Mouse (Mus musculus) 416B (cell line): ENCODE measurements at regions not wholly inside any gene's neighbourhood (a gene's known extent, or its start where the extent isn't known, plus 50 kb on each side); places are given as distances from the start of the nearest gene placed in this dataset.

ENCODE experiments used
- DNase-seq: peaks from one replicate; pipeline ENCODE4 v3.0.0; 2011; ENCODE audit warnings: low read depth

DNA sequence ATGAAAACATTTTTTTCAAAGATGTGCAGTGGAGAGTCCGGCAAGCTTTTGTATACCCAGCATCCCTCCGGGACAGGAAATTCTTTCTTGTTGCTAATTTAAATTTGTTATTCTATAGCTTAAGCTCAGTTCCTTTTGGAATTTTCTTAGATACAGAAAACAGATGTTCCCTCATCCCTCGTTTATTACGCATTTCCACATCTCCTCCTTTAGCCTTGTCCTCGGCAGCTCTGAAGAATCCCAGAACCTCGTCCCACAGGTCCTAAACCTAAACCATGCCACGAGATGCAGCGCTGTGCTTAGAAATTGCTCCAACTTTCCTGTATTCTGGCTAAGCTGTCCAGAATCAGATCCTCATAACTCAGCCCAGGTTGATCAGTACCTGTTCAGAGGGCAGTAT is 332.0 kb downstream of the Adgrl2 start:
- DNase-seq: no peak

DNA sequence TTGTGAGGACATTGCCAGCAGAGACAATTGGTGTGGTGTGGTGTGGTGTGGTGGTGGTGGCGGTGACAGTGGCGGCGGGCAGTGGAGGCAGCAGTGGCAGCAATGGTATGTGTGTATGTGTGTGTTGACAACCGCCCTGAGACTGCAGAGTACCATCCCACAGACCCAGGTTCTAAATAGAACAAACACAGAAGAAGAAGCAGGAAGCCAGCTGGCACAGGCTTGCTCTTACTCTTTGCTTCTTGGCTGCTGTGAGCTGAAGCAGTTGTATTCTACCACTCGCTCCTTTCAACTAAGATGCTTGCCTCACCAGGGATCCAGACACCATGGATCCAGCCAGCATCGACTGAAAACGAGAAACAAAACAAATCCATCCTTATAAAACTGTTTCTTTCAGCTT is 334.2 kb downstream of the Adgrl2 start:
- DNase-seq: no peak

- no peak for DNase-seq
Observed at GRCm38 (mm10) chr3:148650241-148650640, 340.1 kb downstream of the Adgrl2 start.

GRCm38 (mm10) chr3:148644924-148645323 is 345.4 kb downstream of the Adgrl2 start:
- no peak for DNase-seq

DNA sequence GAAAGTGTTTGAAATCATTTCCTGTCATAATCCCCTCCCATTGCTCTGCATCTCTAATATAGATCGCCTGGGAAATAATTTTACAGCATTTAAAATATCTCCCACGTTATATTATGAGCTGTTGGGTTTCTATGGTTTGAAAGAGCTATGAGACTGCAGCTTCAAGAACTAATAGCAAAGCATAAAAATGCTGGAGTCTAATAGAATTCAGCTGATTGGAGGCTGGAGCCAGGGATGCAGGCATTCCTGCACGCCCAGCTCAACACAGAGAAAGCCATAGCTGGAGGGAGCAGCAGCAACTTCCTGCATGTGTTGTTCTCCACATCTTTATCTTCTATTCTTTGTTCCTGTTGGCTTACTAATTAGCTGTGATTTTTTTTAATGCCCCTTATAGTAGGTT is 348.8 kb downstream of the Adgrl2 start:
- no peak for DNase-seq

DNA sequence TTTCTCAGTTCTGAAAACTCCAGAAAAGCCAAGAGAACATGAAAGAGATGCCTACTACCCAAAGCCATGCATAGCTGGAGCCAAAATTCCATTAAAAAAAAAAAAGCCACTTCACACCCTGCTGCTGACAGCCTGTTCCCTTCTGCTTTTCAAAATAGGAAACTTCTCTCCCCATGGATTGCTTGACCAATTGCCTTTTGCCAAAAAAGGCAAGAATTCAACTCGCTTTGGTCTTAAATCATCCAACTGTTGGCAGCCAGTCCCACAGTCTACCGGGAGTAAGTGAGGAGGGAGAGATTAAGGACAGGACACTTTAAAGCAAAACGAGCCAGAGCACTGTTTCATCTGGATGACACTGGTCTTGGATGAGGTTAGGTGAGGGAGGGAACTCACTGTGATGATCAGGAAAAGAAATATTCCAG is 349.7 kb downstream of the Adgrl2 start:
- DNase-seq: no peak

DNA sequence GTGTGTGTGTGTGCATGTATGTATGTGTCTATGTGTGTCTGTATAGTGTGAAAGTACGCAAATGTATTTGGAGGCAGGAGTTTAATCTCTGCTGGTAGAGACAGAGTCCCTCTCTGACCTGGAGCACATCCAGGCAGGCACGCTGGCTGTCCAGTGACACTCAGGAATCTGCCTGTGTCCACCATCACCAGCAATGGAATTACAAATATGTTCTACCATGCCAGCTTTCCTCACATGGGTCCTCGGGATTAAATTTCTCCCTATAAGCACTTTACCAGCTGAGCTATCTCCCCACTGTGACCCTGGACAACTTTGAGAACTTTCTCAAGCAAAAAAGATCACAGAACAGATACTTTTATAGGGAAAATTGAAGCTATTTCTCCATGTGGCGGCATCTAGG is 355.3 kb downstream of the Adgrl2 start:
- no peak for DNase-seq

DNA sequence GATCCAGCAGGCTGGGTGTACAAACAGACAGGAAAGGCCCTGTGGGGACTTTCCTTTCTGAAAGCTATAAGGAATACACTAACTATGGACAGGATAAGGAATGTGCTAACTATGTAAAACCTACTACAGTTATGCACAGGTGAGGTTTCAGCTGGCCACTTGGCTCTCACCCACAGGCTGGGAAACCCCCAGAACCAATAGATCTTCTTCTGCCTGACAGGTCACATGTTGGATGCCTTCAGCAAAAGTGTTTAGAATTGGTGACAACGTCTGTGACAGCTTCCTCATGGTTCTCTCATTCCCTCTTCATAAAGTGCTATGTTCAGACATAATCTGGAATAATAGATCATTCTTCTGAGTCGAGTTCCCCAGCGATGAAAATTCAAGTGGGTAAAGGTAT is 356.0 kb downstream of the Adgrl2 start:
- no peak for DNase-seq

DNA sequence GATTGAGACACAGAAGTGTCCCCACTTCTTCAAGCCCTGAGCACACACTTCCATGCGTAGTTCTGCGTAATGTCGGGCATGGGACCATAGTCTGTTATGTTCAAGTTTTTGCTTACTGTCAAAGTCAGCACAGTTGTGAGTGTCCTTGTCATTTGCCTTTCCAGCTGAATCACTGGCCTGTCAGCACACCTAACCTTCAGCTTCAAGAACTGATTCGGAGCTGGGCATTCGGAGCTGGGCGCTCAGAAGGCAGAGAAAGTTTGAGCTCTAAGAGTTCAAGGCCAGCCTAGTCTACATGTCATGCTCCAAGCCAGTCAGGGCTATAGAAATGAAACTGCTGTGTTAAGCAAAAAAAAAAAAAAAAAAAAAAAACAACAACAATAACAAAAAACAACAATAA is 357.1 kb downstream of the Adgrl2 start:
- DNase-seq: no peak

- no peak for DNase-seq
Observed at GRCm38 (mm10) chr3:148632449-148632848, 357.9 kb downstream of the Adgrl2 start.

DNA sequence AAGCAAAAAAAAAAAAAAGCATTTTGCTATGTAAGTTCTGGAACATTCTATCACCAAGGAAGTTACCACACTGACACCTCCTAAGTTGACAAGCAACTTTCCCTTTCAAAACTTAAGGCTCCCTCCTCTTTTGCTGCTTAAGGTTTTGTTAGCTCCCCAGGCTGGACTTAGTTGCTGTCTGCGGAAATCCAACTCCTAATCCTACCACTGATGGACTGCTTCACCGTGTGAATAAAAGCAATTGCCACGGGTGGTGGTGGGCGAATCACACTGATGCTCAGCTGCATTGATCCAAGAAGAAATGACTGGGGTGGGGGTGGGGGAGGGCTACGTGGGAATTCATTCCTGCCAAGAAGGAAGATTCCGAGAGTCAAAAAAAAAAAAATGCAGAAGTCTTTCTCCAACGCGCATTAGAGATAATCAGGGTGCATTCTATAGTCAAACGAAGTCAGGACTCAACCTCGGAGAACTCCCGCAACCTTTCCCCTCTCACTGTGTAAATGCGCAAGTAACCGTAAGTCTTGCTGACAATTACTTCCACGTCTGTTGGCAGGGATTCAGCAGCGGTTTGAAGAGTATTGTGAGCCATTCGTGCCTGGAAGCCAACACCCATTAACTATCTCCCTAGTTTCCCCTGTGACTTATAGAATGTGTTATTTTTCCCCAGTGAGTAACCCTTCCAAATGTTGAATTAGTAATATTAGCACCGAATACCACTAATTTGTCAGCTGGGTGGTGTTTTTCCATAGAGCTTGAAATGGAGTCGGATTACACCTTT is 358.8 kb downstream of the Adgrl2 start:
- DNase-seq: no peak

DNA sequence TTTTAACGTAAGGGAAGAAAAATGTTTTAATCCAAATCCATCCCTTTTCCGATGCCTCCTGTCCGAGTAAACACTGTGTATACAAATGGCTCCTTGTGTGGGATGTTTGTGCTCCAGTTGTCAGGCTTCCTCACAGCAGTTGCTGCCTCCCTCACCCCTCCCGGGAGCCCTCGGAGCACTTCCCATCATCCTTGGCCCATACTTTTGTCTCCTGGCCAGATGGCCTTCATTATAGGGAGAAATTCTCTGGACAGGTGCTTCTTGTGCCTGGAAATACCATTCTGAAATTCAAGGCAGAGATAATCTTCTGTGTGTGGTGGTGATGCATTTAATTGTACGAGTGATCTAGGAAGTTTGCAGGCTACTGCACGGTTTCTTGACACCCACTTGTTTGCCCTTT is 359.5 kb downstream of the Adgrl2 start:
- DNase-seq: no peak

DNA sequence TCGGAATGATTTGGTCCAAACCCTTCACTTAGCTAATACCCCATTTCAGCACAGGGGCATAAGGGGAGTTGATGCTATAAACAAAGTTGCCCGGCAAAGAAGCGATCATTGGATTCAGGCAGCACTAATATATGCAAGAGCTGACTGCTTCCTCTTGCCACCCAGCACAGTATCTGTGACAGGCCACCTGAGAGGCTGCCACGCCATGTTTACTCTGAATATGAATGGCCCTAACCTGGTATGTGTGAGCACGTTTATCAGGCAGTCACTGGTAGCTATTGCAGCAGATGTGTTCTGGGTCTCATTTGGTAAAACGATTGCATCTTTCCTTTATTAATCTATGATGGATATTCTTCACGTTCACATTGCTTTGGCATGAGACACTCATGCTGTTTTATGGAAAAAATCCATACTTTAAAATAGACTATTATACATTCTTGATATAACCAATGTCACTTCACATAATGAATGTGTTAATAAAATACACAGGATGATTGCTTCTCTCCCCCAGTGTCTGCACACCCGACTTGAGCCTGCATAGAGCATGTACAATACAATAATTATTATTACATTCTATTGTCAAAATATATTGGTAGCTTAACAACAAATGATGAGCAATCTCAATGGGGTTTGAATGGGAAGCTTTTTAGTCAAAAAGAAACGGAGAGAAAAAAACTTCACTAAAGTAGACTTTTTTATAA is 375.2 kb downstream of the Adgrl2 start:
- DNase-seq: no peak

GRCm38 (mm10) chr3:148613443-148613842 is 376.9 kb downstream of the Adgrl2 start:
- no peak for DNase-seq

GRCm38 (mm10) chr3:148603276-148603675 is 387.1 kb downstream of the Adgrl2 start:
- no peak for DNase-seq

- DNase-seq: no peak
Observed at GRCm38 (mm10) chr3:148602730-148603255, 387.6 kb downstream of the Adgrl2 start.

- DNase-seq: no peak
Observed at GRCm38 (mm10) chr3:148595561-148595960, 394.8 kb downstream of the Adgrl2 start.

DNA sequence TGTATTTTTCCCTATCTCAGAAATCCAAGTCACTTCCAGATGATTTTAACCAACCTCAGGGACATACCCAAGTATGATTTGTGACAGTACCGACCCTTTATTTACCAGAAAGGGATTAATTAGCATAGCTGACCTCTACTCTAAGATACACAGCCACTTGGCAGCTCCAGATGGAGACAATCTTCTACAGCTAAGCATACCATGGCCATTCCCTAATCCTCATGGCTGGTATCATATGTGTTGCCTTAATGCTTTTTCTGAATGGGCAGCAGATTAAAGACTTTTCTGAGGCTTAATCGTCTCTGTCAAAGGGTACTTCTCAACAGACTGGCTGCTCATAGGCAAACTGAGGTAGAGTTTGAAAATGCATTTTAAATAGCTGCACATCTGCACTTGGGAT is 400.8 kb downstream of the Adgrl2 start:
- no peak for DNase-seq

DNA sequence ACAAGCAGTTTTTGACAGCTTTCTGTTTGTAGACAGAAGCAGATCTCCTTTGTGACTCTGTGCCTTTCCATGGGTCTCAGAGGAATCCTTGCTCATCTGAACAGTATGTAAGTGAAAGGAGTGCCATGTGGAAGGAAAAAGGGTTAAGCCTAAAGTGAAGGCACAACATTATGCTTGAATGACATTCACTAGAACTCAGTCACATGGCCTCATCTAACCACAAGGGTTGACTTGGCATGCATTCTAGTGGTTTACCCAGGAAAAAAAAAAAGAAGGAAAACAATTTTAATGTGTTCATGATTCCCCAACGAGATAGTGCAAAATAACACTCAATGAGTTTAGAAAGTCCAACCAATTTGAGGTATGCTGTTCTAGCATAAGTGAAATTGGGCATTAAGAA is 414.6 kb downstream of the Adgrl2 start:
- DNase-seq: peak; percentile 21

DNA sequence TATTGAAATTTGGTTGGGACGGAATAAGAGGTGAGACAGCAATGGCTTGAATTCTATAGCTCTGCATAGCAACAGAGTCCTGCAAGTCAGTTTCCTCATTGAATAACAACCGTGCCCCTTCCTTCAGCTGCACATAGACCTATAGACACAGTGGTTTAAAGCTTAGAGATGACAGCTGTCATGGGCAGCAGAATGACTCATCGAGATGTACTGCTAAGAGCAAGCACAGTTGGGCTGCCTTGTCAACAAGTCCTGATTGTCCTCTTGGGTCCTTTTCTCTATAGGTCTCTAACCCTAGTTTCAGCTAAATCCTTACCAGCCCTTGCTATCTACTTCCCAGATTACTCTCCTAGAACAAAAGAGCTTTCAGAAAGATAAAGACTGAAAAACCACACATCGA is 417.9 kb downstream of the Adgrl2 start:
- DNase-seq: peak; percentile 19

- DNase-seq: no peak
Observed at GRCm38 (mm10) chr3:148564716-148565115, 425.6 kb downstream of the Adgrl2 start.

DNA sequence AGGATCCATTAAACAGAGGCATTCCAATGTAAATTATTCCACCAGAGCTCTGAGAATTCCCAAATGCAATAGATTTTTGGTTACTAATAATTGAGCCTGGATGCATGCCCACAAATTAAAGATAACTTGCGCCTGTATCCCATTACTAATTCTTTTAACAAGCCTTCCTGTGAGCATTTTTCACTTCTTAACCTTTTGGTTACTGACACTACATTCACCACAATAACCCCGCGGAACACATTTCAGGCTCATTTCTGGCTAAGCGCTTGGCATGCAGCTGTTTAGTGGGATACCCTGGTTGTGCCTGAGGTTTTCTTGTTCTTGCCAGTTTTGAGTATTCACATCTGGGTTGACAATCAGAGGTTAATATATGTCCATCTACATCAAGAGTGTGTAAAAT is 429.1 kb downstream of the Adgrl2 start:
- DNase-seq: no peak

- DNase-seq: no peak
Observed at GRCm38 (mm10) chr3:148559752-148560460, 430.4 kb downstream of the Adgrl2 start.
